Mouse (Mus musculus): Measurements from ENCODE around the gene Clec4b1. TPM values are rescaled to one million over a fixed set of nuclear protein-coding genes. Genes with fewer than 3 reads are reported as not detected.
"Not testable (repeated sequence)": the region's sequence is repeated elsewhere in the genome, so short reads cannot be mapped to it uniquely, and the experiment has no call there.

Clec4b1 gene
- not detected in 2 replicates for polyA plus RNA-seq (2016; fragmentation: Nextera tagmentation; extraction: Ambion mirVana)

DNA sequence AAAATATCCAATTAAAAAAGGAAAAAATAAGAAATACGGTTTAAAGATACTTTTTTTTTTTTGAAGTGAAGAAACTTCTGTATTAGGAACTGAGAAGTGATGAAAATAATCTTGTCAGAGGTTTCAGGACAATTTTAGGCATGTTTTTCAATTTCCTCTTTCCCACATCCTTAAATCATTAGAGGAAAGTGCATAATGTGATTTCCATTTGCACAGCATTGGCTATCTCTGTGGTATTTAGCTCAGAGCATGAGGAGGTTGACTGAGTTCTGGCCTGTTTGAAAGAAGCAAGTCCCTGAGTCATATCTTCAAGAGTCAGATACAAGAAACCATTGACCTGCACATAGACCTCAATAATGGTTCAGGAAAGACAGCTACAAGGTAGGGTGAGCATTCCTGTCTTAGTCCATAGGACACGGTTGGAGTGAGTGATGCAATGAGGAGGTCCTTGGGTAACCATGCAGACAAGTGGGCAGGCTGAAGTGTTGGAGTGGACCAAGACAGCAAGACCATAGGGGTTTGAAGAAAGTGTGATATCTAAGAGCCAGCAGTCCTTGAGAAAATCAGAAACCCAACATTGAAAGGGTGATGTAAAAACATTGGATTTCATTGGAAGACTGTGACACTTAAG lies at the start of gene Clec4b1:
Gene Clec4b1 (plus strand): TSS at position 221 of the 631 bp plus-strand sequence.
- H3K4me1 ChIP-seq, result no peaks in the 10 kb centered on the region
- H3K27me3 ChIP-seq, result no peaks in the 10 kb centered on the region
- H3K36me3 ChIP-seq, result no peaks in the 10 kb centered on the region
- no peak within 1 kb of the TSS for H3K4me2 ChIP-seq (replicated peaks)
- ATAC-seq (ENCODE audit: low FRiP score), result no peak
- no peak within 1 kb of the TSS for H3K4me3 ChIP-seq
- H3K27ac ChIP-seq, result no peak within 1 kb of the TSS
- H3K9ac ChIP-seq, result no peak within 1 kb of the TSS
- 86% methylated on average over 2 of the region's 2 CpGs for WGBS
- H3K9me3 ChIP-seq (replicated peaks), result 0 out of 2 replicates have a peak, but pooled peaks cover 7% of the 10 kb centered on the region

DNA sequence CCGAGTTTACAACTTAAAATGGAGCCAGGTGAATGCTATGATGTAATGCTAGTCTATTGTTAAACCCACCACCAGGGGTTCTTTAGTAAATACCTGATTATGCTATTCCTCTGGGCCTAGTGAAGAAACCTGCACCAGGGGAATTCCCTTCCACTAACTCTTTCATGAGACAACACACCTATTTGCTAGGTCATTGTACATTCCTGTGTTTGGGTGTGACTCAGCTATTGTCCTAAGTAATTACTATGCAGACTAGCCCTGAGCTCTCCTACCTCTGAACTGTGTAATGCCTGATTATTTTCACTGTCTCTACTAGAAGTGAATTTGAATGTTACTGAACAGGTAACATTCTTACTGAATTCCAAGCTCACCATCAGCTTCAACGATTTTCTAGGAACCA lies 45.1 kb upstream of the Clec4b1 start:
- ATAC-seq (ENCODE audit: low FRiP score); H3K4me2 ChIP-seq (replicated peaks); H3K27ac ChIP-seq; H3K36me3 ChIP-seq; H3K9me3 ChIP-seq (replicated peaks); H3K9ac ChIP-seq; H3K27me3 ChIP-seq; H3K4me3 ChIP-seq; H3K4me1 ChIP-seq: not testable (repeated sequence)
- 84% methylated on average over 2 of the region's 2 CpGs for WGBS

DNA sequence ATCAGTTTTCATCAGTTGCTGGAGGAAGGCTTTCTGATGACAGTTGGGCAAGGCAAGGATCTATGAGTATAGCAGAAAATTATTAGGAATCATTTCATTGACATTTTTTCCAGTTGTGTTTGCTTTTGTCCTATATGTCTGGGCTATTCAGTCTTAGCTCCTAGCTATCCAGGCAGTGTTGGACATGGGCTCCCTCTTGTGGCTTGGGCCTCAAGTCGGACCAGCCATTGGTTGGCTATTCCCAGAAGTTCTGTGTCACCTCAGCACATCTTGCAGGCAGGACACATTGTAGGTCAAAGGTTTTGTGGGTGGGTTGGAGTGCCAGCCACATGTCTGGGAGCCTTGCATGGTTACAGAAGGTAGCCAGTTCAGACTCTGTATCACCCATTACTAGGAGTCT lies 44.2 kb upstream of the Clec4b1 start:
- Histone ChIP-seq H3K9ac (no peak overlapping the region), H3K4me2 (replicated peaks) (no peak overlapping the region), H3K9me3 (replicated peaks) (no peaks in the 10 kb centered on the region), H3K4me1 (no peaks in the 10 kb centered on the region), H3K4me3 (no peak overlapping the region), H3K36me3 (no peaks in the 10 kb centered on the region), H3K27ac (no peak overlapping the region), H3K27me3 (no peaks in the 10 kb centered on the region)
- ATAC-seq (ENCODE audit: low FRiP score), result no peak
- 83% methylated on average over 1 of the region's 1 CpGs for WGBS

DNA sequence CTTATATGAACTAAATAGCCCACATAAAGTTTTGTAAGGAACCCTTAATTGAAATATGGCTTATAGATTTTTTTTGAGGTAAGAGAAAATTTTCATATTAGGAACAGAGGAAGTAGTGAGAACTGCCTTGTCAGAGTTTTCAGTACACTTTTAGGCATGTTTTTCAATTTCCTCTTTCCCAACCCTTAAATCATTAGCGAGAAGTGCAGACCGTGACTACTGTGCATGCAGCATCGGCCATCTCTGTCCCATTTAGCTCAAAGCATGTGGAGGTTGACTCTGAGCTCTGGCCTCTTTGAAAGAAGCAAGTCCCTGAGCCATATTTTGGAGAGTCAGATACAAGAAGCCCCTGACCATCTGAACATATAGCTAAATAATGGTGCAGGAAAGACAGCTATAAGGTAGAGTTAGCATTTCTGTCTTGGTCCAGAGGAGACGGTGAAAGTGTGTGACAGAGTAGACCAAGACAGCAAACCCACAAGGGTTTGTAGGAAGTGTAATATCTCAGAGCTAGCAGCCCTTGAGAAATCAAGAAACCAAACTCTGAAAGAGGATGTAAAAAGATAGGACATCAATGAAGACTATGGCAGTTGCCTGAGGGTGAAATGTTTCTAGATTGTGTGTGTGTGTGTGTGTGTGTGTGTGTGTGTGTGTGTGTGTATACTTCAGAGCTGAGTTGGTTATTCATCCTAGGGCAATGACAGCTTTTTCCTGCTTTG lies 45.5 kb downstream of the Clec4b1 start:
- H3K9me3 ChIP-seq (replicated peaks), result no peaks in the 10 kb centered on the region
- H3K27ac ChIP-seq, result no peak overlapping the region
- WGBS, result 90% methylated on average over 4 of the region's 4 CpGs
- H3K9ac ChIP-seq, result no peak overlapping the region
- H3K4me1 ChIP-seq, result no peaks in the 10 kb centered on the region
- H3K27me3 ChIP-seq, result no peaks in the 10 kb centered on the region
- H3K36me3 ChIP-seq, result no peaks in the 10 kb centered on the region
- no peak overlapping the region for H3K4me3 ChIP-seq
- ATAC-seq (ENCODE audit: low FRiP score), result no peak
- H3K4me2 ChIP-seq (replicated peaks), result no peak overlapping the region

DNA sequence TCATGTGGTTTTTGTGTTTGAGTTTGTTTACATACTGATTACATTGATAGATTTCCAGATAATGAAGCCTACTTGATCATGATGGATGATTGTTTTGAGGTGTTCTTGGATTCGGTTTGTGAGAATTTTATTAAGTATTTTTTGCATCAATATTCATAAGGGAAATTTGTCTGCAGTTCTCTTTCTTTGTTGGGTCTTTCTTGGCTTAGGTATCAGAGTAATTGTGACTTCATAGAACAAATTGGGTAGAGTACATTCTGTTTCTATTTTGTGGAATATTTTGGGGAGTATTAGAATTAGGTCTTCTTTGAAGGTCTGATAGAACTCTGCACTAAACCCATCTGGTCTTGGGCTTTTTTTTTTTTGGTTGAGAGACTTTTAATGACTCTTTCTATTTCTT lies 56.4 kb downstream of the Clec4b1 start, which contains the start of gene Clec4a2:
Gene Clec4a2 (plus strand): TSS at position 301 of the 400 bp plus-strand sequence.
- not testable (repeated sequence) for H3K4me2 ChIP-seq (replicated peaks); H3K27ac ChIP-seq; H3K4me1 ChIP-seq; ATAC-seq (ENCODE audit: low FRiP score); H3K9me3 ChIP-seq (replicated peaks); H3K36me3 ChIP-seq; H3K9ac ChIP-seq; H3K27me3 ChIP-seq; H3K4me3 ChIP-seq
- WGBS, result 73% methylated on average over 1 of the region's 1 CpGs

Other genes starting within 250 kb of the Clec4b1 start
- gene Slc2a3, start 248.3 kb upstream of the Clec4b1 start, polyA plus RNA-seq (2016; fragmentation: Nextera tagmentation; extraction: Ambion mirVana), result 24.7 and 25.3 TPM in 2 replicates
- 6.1 and 6.9 TPM in 2 replicates for gene Foxj2, start 230.0 kb upstream of the Clec4b1 start, polyA plus RNA-seq (2016; fragmentation: Nextera tagmentation; extraction: Ambion mirVana)
- gene C3ar1, start 193.8 kb upstream of the Clec4b1 start, polyA plus RNA-seq (2016; fragmentation: Nextera tagmentation; extraction: Ambion mirVana), result 2.0 and 2.2 TPM in 2 replicates
- 85.2 and 87.1 TPM in 2 replicates for gene Necap1, start 175.5 kb upstream of the Clec4b1 start, polyA plus RNA-seq (2016; fragmentation: Nextera tagmentation; extraction: Ambion mirVana)
- gene Clec4a1, start 128.1 kb upstream of the Clec4b1 start, polyA plus RNA-seq (2016; fragmentation: Nextera tagmentation; extraction: Ambion mirVana), result 1.1 and 1.6 TPM in 2 replicates
- gene Clec4a3, start 97.4 kb upstream of the Clec4b1 start, polyA plus RNA-seq (2016; fragmentation: Nextera tagmentation; extraction: Ambion mirVana), result 0.49 and 0.94 TPM in 2 replicates
- not detected in 2 replicates for gene Clec4a4, start 59.6 kb upstream of the Clec4b1 start, polyA plus RNA-seq (2016; fragmentation: Nextera tagmentation; extraction: Ambion mirVana)
- gene Clec4a2, start 56.5 kb downstream of the Clec4b1 start, polyA plus RNA-seq (2016; fragmentation: Nextera tagmentation; extraction: Ambion mirVana), result 1.2 and 1.6 TPM in 2 replicates
- gene Clec4b2, start 122.9 kb downstream of the Clec4b1 start, polyA plus RNA-seq (2016; fragmentation: Nextera tagmentation; extraction: Ambion mirVana), result not detected in 2 replicates
- gene Clec4n, start 179.9 kb downstream of the Clec4b1 start, polyA plus RNA-seq (2016; fragmentation: Nextera tagmentation; extraction: Ambion mirVana), result 0.85 and 1.2 TPM in 2 replicates
- 0.26 TPM in 1 of 2 replicates, not detected in the other for gene Clec4d, start 212.1 kb downstream of the Clec4b1 start, polyA plus RNA-seq (2016; fragmentation: Nextera tagmentation; extraction: Ambion mirVana)
- gene Clec4e, start 239.9 kb downstream of the Clec4b1 start, polyA plus RNA-seq (2016; fragmentation: Nextera tagmentation; extraction: Ambion mirVana), result not detected in 2 replicates